Mouse (Mus musculus) spleen, adult 2 months (tissue): ENCODE data around the gene Astn2. TPM values are rescaled to one million over a fixed set of nuclear protein-coding genes. Genes with fewer than 3 reads are reported as not detected.

Experiments used
- DNase-seq, 2 experiments: peaks; one replicate each; pipeline versions ENCODE4 v3.0.0 to v3.0.0-alpha.2; 2012 to 2021; ENCODE audit warnings: low spot score in 2 of 2, low read depth in 1 of 2
- H3K27ac ChIP-seq: fragments of 200-500 bp; 2 replicates; pipeline ENCODE4 v1.5.1; 2012; ENCODE audit warnings: low read length, inconsistent platforms; ENCODE audit not compliant: insufficient read depth
- H3K27me3 ChIP-seq: fragments of 200-500 bp; 2 replicates; pipeline ENCODE4 v1.6.1; 2012; ENCODE audit warnings: mild to moderate bottlenecking, moderate library complexity, low read length, inconsistent platforms; ENCODE audit not compliant: control insufficient read depth, insufficient read depth
- H3K36me3 ChIP-seq: fragments of 200-500 bp; 2 replicates; pipeline ENCODE4 v1.6.1; 2012; ENCODE audit warnings: mild to moderate bottlenecking, low read length, inconsistent platforms; ENCODE audit not compliant: control insufficient read depth, insufficient read depth
- H3K4me1 ChIP-seq: fragments of 200-500 bp; 2 replicates; pipeline ENCODE4 v1.6.1; 2011; ENCODE audit warnings: inconsistent platforms; ENCODE audit not compliant: control insufficient read depth, insufficient read depth, insufficient read length
- H3K4me3 ChIP-seq: fragments of 200-500 bp; 2 replicates; pipeline ENCODE4 v1.5.1; 2011; ENCODE audit warnings: mild to moderate bottlenecking, inconsistent platforms; ENCODE audit not compliant: insufficient read depth, insufficient read length; ENCODE audit errors: extremely low read depth
- CTCF ChIP-seq: fragments of 200-500 bp; IDR thresholded peaks from 2 replicates; pipeline ENCODE4 v1.5.1; 2011; ENCODE audit warnings: mild to moderate bottlenecking, inconsistent platforms; ENCODE audit not compliant: insufficient read depth, insufficient read length, insufficient replicate concordance; ENCODE audit errors: extremely low read depth
- POLR2A ChIP-seq: fragments of 200-500 bp; IDR thresholded peaks from 2 replicates; pipeline ENCODE4 v1.6.1; 2011; ENCODE audit warnings: low read depth, low read length, inconsistent platforms
- WGBS: fragments of 180-500 bp; shearing (Covaris S2); methylation state at CpG from one replicate; pipeline ENCODE4 v1.1.7; 2018; 5-methylcytosine and 5-hydroxymethylcytosine counted together
- polyA plus RNA-seq: library from polyadenylated mRNA; depleted of rRNA; stranded (reverse); fragments of >200 nt; gene quantifications from 2 replicates; pipeline ENCODE4 v1.2.3, GENCODE M21; 2012

The Astn2 gene
- polyA plus RNA-seq, 1 experiment = 3.9 TPM

- Histone ChIP-seq H3K36me3 (no peaks in the 10 kb centered on the region), H3K27me3 (no peaks in the 10 kb centered on the region), H3K4me1 (no peaks in the 10 kb centered on the region), H3K4me3 (no peak overlapping the region), H3K27ac (no peak overlapping the region)
- no peak for TF ChIP-seq POLR2A
- TF ChIP-seq CTCF = no peak
- no peak for DNase-seq
Observed at GRCm38 (mm10) chr4:65744788-65745187, 659.6 kb downstream of the Astn2 start.

GRCm38 (mm10) chr4:65744088-65744610 is 660.3 kb downstream of the Astn2 start:
- Histone ChIP-seq H3K27ac (no peak overlapping the region), H3K4me3 (no peak overlapping the region), H3K36me3 (no peaks in the 10 kb centered on the region), H3K27me3 (no peaks in the 10 kb centered on the region), H3K4me1 (no peaks in the 10 kb centered on the region)
- TF ChIP-seq POLR2A = no peak
- no peak for TF ChIP-seq CTCF
- WGBS = 70% methylated on average over 5 of the region's 5 CpGs
- no peak for DNase-seq

- Histone ChIP-seq H3K36me3 (no peaks in the 10 kb centered on the region), H3K27ac (no peak overlapping the region), H3K4me1 (no peaks in the 10 kb centered on the region), H3K27me3 (no peaks in the 10 kb centered on the region), H3K4me3 (no peak overlapping the region)
- no peak for DNase-seq
- no peak for TF ChIP-seq CTCF
- TF ChIP-seq POLR2A = no peak
Observed at GRCm38 (mm10) chr4:65743160-65743691, 661.2 kb downstream of the Astn2 start.

GRCm38 (mm10) chr4:65724414-65724813 is 680.0 kb downstream of the Astn2 start:
- Histone ChIP-seq H3K27ac (no peak overlapping the region), H3K4me3 (no peak overlapping the region), H3K27me3 (no peaks in the 10 kb centered on the region), H3K4me1 (no peaks in the 10 kb centered on the region), H3K36me3 (no peaks in the 10 kb centered on the region)
- WGBS = 39% methylated on average over 6 of the region's 6 CpGs
- TF ChIP-seq POLR2A = no peak
- no peak for TF ChIP-seq CTCF
- DNase-seq = no peak

- H3K36me3 ChIP-seq = no peaks in the 10 kb centered on the region
- no peaks in the 10 kb centered on the region for H3K4me1 ChIP-seq
- no peak for DNase-seq
- H3K4me3 ChIP-seq = no peak overlapping the region
- H3K27ac ChIP-seq = no peak overlapping the region
- 82% methylated on average over 2 of the region's 2 CpGs for WGBS
- TF ChIP-seq POLR2A (no peak), CTCF (no peak)
- no peaks in the 10 kb centered on the region for H3K27me3 ChIP-seq
Observed at GRCm38 (mm10) chr4:65719610-65720009, 684.8 kb downstream of the Astn2 start.

DNA sequence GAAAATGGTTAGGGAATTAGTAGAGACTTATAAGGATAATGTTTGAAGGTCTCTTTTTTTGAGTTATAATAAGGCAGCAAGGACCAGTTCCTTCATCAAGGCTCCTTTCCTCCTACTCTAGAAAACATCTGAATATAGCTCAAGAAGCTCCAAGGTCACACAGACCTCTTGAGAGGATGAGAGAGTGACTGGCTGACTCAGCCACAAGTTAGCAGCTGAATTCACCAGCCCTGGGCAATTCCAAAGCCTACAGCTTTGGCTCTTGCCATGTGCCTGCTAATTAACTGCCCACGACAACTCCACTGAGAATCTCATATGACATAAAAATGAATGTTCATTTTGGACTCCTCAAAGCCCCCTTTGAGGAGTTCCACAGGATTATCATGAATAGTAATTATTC is 686.5 kb downstream of the Astn2 start:
- 69% methylated on average over 1 of the region's 1 CpGs for WGBS
- DNase-seq = no peak
- TF ChIP-seq CTCF (no peak), POLR2A (no peak)

DNA sequence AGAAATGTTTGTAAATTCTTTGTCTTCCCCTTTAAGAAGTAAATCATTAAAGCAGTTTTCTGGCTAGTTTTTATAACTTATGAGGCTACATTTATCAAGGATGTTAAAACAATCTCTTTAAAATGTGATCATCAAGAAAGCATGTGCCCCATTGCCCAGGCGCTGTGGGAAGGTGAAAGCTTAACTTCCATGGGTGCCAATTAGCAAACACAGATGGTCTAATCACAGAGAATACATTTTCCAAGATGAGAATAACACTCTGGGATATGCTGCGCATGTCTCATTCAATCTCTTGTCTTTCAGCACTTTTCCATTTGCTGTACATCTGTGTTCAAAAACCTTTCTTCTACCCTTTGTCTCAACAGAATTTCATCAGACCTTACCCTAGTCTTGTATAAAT is 688.3 kb downstream of the Astn2 start:
- Histone ChIP-seq H3K4me3 (no peak overlapping the region), H3K27me3 (no peaks in the 10 kb centered on the region), H3K27ac (no peak overlapping the region), H3K4me1 (no peaks in the 10 kb centered on the region), H3K36me3 (no peaks in the 10 kb centered on the region)
- DNase-seq = no peak
- WGBS = 83% methylated on average over 2 of the region's 2 CpGs
- no peak for TF ChIP-seq CTCF
- no peak for TF ChIP-seq POLR2A

More for the DNA sequence above, 686.5 kb downstream of the Astn2 start:
- Histone ChIP-seq H3K4me3 (no peak overlapping the region), H3K4me1 (no peaks in the 10 kb centered on the region), H3K27ac (no peak overlapping the region), H3K36me3 (no peaks in the 10 kb centered on the region), H3K27me3 (no peaks in the 10 kb centered on the region)
